Mouse (Mus musculus) left cerebral cortex, postnatal 36 days (tissue): ENCODE measurements around the gene Gnb2. TPM values are rescaled to one million over a fixed set of nuclear protein-coding genes. Genes with fewer than 3 reads are reported as not detected.
A peak's percentile ranks its signal among the peaks of the same experiment; 100 is the strongest.

ENCODE experiments used
- DNase-seq, 2 experiments: peaks; one replicate each; pipeline ENCODE4 v3.0.0; 2021 to 2022; ENCODE audit warnings: low spot score in 2 of 2, mixed read lengths in 1 of 2
- intact Hi-C: fragments of 180-260 bp; cut with DNase I; formaldehyde crosslinking; loops from one replicate; pipeline ENCODE4 v1.15.1; 2025
- total RNA-seq, 2 experiments: library from RNA; stranded (reverse); gene quantifications; 2 replicates each; pipeline ENCODE4 v1.2.3; 2021

Gnb2 gene
- total RNA-seq, 2 experiments from 2014 or later: 582 to 667 TPM

- no peak for DNase-seq
- intact Hi-C loops: no loop called here
Observed at GRCm38 (mm10) chr5:137524671-137525070, 8.6 kb downstream of the Gnb2 start.

GRCm38 (mm10) chr5:137524251-137524515 lies 9.1 kb downstream of the Gnb2 start:
- intact Hi-C loops: no loop called here
- no peak for DNase-seq

- intact Hi-C loops: no loop called here
- no peak for DNase-seq
Observed at GRCm38 (mm10) chr5:137523396-137524250, 9.7 kb downstream of the Gnb2 start.

GRCm38 (mm10) chr5:137522711-137523110 lies 10.6 kb downstream of the Gnb2 start:
- intact Hi-C loops: no loop called here
- no peak for DNase-seq

GRCm38 (mm10) chr5:137521861-137522260 lies 11.4 kb downstream of the Gnb2 start:
- no peak for DNase-seq
- intact Hi-C loops: no loop called here

- intact Hi-C loops: no loop called here
- no peak for DNase-seq
Observed at GRCm38 (mm10) chr5:137519691-137520550, 13.4 kb downstream of the Gnb2 start.

GRCm38 (mm10) chr5:137518436-137518835 lies 14.9 kb downstream of the Gnb2 start, which contains the start of gene Gigyf1:
TSS of gene Gigyf1 (plus strand) at chr5:137518548.
- intact Hi-C loops: no loop called here
- no peak for DNase-seq

- intact Hi-C loops: no loop called here
- no peak for DNase-seq
Observed at GRCm38 (mm10) chr5:137514811-137515210, 18.5 kb downstream of the Gnb2 start.

- DNase-seq: no peak
- intact Hi-C loops: no loop called here
Observed at GRCm38 (mm10) chr5:137513951-137514721, 19.2 kb downstream of the Gnb2 start.

- no peak for DNase-seq
- intact Hi-C loops: no loop called here
Observed at GRCm38 (mm10) chr5:137512847-137513794, 20.2 kb downstream of the Gnb2 start.

GRCm38 (mm10) chr5:137511706-137512105 lies 21.6 kb downstream of the Gnb2 start:
- intact Hi-C loops: loop anchor here (2.0 kb wide), 1 partner anchor 19 kb away; no protein-coding TSS in a partner anchor
- no peak for DNase-seq

GRCm38 (mm10) chr5:137510573-137511390 lies 22.5 kb downstream of the Gnb2 start:
- no peak for DNase-seq
- intact Hi-C loops: loop anchor here (2.0 kb wide), 1 partner anchor 20 kb away; no protein-coding TSS in a partner anchor

- intact Hi-C loops: loop anchor here (2.0 kb wide), 1 partner anchor 21 kb away; no protein-coding TSS in a partner anchor
Observed at GRCm38 (mm10) chr5:137510014-137510501, 23.3 kb downstream of the Gnb2 start.

GRCm38 (mm10) chr5:137504041-137504440 lies 29.3 kb downstream of the Gnb2 start:
- intact Hi-C loops: loop anchor here (5.0 kb wide), 1 partner anchor 172 kb away; the partner anchor contains the start of gene Slc12a9
- DNase-seq: no peak

More at GRCm38 (mm10) chr5:137510014-137510501, 23.3 kb downstream of the Gnb2 start:
- DNase-seq: peak; percentile 86 to 87

GRCm38 (mm10) chr5:137502667-137503110 lies 30.6 kb downstream of the Gnb2 start:
- DNase-seq: no peak
- intact Hi-C loops: loop anchor here (2.0 to 5.0 kb wide), 2 partner anchors 30 to 170 kb away; partner anchors contain the start of genes Epo, Gnb2 and Slc12a9

GRCm38 (mm10) chr5:137501709-137502666 lies 31.3 kb downstream of the Gnb2 start, which contains the start of gene Pop7:
TSS of gene Pop7 (minus strand) at chr5:137502518.
- intact Hi-C loops: loop anchor here (2.0 to 5.0 kb wide), 2 partner anchors 31 to 170 kb away; partner anchors contain the start of genes Epo, Gnb2 and Slc12a9
- peak; percentile 100 for DNase-seq
